Mouse (Mus musculus) bone marrow, adult 2 months (tissue): Measurements from ENCODE around the gene Slc38a5.

ENCODE experiments used
- CTCF ChIP-seq: fragments of 200-500 bp; IDR thresholded peaks from 2 replicates; pipeline ENCODE4 v1.5.1; 2011; ENCODE audit warnings: low read length, control low read depth; ENCODE audit not compliant: control insufficient read depth, insufficient read depth
- POLR2A ChIP-seq: fragments of 200-500 bp; IDR thresholded peaks from 2 replicates; pipeline ENCODE4 v1.6.1; 2011; ENCODE audit warnings: low read depth, mild to moderate bottlenecking, control low read depth, low read length, borderline replicate concordance; ENCODE audit not compliant: control insufficient read depth

- TF ChIP-seq CTCF (no peak), POLR2A (no peak)
Measured at GRCm38 (mm10) chrX:8238804-8239395, 32.0 kb upstream of the Slc38a5 start.
